Mouse (Mus musculus) R1 (cell line): Measurements from ENCODE around the gene Cngb1.
A peak's percentile ranks its signal among the peaks of the same experiment; 100 is the strongest.

Experiments used
- DNase-seq: peaks from one replicate; pipeline ENCODE4 v3.0.0-alpha.2; 2018; ENCODE audit warnings: low read depth, low spot score

The Cngb1 gene

DNA sequence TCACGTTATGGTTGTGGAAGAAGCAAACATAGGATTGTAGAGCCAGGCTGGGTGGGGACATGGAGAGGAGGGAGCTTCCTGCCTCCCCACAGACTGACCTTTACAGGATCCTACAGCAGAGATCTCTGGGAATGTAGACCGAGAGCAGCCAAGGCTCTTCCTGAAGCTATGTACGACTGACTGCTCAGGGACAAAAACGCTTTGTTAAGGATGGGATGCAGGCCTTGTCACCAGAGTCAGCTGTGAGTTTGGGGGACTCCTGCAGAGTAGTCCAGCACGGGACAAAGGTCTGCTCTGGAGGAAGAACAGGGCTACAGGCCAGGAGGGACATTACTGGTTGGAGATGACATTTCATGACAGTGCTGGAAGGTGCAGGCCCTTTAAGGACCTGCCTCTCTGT, 18.3 kb upstream of the Cngb1 start:
- no peak for DNase-seq

DNA sequence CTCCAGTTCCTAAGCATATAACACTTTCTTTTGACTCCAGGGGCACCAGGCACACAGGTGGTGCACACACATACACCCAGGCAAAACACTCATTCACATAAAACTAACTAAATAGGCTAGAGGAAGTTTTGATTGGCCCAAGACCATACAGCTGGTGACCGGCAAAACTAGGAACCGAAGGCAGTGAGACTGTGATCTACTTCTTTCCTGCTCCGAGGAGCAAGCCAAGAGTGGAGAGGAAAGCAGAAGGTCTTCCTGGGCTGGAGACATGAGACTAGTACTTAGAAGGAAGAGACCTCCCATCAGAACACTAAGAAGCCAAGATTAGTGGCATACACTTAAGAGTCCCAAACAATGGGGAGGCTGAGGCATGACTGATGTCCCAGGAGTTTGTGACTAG, 16.8 kb upstream of the Cngb1 start:
- DNase-seq: no peak

DNA sequence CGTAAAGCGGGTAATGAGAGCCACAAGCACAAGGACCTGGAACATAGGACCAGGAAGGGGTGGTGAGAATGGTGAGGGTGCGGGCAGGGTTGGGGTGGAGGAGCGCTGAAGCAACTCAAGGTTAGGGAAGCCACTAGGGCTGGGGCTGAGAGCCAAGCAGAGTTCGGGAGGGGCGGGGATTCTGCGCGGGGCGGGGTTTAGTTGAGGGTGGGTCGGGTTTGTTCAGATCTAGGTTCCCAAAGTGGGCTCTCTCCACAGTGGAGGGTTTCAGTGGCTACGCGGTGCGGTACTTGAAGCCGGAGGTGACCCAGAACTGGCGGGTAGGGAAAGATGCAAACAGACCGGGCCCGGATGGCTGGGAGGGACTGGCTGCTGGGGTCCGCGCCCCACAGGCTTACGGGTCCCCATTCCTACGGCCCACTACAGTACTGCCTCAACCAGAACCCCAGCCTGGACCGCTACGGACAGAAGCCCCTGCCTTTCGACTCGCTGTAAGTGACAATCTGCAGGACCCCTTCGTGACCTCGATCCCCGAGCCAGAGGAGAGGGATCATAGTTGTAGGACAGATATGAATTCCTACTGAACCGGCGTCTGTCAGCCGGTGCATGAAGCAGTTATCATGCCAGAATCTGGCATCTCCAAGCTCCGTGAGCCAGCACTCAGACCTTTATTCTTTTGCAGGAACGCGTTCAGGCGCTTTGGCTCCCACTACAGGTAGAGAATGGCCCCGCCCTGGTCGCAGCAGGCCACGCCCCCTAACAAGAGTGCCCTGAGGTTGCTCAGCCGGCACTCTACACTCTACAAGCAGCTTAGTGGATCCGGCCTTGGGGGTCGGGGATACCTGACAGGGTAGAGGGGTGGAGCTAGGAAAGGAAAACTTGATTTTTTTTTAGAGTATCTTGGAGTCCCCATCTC, 14.1 kb upstream of the Cngb1 start:
- DNase-seq: peak; percentile 82

DNA sequence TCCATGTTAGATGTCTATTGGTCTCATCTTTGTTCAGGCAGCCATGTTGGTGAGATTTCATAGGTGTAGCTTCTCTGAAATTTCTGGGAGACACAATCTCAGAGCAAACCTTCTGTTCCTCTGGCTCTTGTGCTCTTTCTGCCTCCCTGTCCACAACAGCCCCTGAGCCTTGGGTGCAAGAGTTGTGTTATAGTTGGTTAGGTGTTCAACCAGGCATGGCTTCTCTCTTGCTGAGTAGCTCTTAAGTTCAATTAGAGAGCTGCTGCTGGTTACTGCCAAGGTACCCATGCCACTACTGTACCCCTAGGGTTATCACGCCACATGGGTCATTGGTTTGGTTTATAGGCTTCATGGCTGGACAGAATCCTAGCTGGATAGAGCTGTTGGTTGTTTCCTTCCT, 9.0 kb upstream of the Cngb1 start:
- no peak for DNase-seq

DNA sequence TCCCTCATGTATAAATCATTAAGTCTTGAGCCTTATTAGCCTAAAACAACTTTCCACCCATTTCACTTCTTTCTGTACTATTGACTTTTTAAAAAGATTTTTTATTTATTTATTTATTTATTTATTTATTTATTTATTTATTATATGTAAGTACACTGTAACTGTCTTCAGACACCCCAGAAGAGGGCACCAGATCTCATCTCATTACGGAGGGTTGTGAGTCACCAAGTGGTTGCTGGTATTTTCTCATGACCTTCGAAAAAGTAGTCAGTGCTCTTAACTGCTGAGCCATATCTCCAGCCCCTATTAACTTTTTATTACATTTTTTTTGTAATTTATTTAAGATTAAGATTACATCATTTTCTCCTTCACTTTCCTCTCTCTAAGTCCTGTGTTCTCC, 8.3 kb upstream of the Cngb1 start:
- no peak for DNase-seq

DNA sequence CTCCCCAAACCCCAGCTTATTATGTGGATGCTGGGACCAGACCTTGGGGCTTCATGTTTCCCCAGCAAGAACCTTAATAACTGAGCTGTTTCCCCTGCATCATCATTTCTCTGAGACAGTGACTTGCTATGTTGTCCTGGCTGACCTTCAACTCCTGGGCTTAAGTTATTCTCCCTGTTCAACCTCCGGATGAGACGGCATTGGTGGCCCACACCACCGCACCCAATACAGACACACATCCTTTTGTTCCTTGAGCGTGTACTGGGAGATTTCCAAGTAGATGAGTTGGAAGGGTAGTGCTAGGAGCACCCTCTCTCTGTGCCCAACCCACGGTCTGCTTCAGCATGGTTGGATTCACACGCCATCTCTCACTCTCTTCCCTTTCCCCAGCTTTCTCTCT, 7.5 kb upstream of the Cngb1 start:
- no peak for DNase-seq

DNA sequence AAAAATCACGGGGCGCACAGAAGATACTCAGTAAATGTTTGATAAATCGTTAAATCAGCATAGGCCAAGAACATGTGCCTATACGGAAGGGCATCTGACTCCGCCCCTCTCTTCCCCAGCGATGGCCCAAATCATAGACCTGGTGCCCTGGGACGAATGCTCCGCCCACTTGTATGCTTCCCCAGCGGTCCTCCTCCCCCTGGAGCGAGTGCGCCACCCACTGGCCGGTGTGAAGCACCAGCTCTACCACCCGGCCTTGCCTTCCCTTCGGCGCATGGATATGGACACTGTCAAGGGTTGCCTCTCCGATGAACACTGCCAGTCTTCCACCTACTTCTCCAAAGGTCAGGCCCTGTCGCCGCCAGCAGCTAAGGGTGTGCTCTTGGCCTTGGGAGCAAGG, 6.5 kb upstream of the Cngb1 start:
- DNase-seq: peak; percentile 88

DNA sequence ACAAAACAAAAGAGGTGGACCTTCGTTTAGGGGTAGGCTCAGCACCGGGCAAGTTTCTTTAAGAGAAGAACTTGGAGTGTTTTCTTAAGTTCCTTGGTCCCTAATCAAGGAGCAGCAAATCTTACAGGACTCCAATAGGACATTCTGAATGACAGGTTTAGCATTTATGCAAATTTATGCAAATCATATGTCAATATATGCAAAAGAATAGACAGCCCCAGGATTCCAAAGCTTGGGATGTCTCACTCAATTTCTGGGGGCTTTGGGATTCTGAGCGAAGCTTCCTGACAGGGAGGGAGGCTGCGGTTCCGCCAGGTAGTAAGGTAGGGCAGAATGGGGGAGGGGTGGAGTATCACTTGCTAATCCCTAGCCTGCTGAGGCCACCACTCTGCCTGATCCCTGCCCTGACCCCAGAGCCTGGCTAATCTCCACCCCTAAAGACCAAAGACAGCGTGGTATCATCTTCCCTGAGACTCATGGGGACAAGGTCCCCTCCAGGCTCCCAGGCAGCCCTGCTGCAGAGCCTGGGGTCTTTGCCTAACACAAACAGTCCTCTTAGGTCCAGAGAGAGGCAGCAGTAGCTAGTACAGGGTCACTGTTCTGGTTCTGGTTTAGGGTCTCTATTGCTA, 4.1 kb upstream of the Cngb1 start, which contains the start of gene Tepp:
Gene Tepp, plus strand, starts transcription at position 225 of the 629 bp plus-strand sequence.
- no peak for DNase-seq

DNA sequence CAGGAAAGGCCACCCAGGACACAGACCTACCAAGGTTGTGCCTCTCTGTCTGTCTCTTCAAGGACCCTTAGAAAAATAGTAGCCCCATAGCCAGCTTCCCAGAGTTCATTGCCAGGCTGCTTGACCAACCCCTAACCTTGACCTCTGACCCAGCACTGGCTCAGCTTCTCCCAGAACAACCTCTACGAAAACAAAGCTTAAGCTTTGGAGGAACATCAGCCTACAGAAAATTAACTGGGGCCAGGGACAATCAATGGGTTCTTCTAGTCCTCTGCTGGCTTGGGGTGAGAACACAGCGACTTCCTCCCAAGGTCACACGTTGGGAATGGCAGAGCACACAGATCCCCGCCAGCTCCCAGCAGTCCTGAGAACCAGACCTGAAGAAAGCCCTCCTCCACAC, 859 bp downstream of the Cngb1 start:
- DNase-seq: no peak

DNA sequence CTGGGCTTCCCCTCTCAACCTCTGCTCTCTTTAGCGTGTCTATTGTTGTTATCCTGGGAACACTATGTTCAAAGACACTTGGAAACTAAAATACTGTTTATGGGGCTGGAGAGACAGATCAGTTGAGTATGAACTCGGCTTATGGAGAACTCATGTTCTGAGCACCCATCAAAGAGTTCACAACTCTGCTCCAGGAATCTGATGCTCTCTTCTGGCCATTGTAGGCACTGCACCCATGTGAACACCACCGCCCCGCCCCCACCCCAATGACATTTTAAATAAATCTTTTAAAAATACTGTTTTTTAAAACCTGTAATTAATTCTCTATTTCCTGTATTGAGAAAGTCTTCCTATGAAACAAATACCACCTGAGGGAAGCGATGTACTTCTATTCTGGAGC, 4.0 kb downstream of the Cngb1 start:
- DNase-seq: peak; percentile 44

DNA sequence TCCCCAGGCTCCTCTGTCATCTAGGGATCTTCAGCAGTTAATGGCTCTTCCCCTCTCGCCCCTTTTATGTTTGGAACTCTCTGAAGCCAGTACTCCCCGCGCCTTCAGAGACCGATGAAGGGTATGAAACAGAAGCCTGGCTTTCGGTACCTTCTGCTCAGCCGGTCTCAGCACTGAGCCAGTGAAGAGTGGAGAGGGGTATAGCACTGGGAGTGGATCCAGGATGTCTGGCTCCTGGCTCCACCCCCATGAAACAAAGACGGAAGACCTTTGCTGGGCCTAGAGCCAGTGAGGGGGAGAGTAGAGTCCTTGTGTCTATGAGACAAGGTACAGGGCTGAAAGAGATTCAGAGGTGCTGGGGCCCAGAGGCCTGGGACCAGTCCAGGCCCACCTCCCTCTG, 12.5 kb downstream of the Cngb1 start:
- DNase-seq: peak; percentile 46

DNA sequence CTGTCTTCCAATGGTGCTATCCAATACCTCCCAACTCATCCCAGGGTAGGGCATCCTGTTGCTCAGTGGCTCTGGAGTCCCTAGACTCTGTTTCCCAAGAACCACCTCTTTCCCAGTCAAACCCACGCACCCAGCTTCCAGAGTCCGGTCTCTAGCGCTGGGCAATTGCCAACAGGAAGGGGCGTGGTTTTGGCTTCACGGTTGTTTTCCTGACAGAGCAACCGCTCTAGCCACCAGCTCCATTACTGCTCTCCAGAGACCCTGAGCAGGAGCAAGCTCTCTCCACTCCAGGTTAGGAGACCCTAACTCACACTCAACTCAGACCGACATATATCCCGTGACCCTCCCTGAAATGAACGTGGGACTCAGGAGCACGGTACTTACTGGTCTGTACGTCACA, 13.2 kb downstream of the Cngb1 start:
- peak; percentile 30 for DNase-seq

DNA sequence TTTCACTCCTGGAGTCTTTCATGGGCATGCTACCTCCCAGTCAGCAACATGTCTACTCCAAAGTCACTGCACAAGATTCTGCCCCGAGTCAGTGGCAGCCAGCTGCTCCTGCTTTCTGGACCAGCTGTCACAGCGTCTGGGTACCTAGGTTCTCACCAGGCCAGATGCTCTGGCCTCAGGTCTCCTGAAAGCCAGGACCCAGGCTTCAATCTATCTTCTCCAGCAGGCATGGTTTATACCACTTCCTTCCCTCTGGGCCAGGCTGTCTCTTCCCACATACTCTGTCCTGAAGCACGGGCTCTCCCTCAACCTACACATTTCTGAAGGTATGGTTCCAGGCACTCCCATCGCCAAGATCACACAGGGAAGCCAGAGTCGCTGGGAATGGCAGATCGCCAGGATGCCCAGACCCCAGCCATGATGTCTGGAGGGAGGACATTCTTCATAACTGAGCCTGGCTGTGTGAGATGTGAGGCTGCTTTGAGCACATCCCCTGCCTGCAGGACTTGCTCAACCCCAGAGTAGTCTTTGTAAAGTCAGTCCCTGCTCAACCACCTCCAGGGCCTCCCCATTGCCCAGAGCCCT, 17.2 kb downstream of the Cngb1 start:
- DNase-seq: no peak

DNA sequence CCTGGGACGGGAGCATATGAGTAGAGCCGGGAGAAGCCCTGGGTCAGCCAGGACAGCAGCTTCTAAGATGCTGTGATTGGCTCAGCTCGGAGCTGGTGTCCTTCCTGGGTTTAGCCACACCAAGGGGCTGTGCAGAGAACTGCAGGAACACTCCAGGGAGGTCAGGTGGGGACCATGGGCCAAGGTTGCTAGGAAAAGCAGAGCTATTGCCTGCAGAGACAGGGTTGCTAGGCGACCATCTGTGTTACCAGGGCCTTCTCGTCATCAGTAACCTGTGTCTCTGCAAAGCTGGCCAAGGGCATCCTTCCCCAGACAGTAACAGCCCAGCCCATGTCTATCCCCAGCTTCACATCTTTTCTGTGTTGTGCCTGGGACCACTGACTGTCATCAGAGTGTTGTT, 24.9 kb downstream of the Cngb1 start:
- peak; percentile 8 for DNase-seq

DNA sequence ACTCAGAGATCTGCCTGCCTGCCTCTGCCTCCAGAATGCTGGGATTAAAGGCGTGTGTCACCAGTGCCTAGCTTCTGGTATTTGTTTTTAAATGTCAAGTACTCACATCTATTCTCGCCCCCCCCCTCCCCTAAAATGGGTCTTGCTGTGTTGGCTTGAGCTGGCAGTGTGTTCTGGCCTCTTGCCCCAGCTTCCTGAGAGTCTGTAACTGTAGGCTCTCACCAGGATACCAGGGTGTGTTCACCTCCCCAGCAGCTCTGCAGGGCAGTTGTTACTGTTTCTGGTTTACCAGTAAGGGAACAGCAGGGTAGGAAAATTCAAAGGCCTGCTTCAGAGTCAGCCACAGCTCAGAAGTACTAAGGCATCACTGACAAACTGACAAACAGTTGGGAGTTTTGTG, 33.5 kb downstream of the Cngb1 start:
- peak; percentile 51 for DNase-seq

DNA sequence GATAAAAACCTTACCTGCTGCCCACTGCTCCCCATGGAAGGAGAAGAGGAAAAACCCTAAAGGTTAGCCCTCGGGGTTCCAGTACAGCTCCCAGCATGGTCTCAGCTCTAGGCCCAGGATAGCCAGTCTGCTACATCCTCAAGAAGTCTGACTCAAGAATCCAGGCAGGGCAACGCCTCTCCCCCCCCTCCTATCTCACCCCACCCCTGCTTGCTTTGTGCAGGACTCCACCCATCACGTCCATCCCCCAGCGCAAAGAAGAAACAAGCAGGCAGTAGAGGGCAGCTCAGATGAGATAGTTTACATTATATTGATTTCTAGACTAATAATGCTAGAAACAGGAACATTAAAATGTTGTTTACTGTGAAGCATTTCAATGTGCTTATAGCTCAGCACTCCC, 34.5 kb downstream of the Cngb1 start:
- DNase-seq: peak; percentile 63

DNA sequence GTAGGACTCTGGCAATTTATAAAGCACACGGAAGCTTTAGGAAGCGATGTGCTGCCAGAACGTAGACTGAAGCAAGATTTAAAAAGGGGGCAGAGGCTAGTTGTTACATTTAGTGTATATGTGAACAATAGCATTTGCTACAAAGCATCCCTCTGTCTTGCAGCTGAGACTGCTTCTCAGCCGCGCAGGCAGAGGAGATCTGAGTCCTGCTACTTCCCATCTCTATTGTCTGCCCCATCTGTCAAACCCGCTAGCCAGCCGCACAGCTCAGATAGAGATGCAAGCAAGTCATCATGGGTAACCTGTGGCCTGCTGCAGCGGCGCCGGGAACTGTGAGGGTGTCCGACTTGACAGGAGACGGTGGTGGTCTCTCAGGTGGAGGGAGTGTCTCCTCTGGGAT, 35.9 kb downstream of the Cngb1 start:
- DNase-seq: no peak

DNA sequence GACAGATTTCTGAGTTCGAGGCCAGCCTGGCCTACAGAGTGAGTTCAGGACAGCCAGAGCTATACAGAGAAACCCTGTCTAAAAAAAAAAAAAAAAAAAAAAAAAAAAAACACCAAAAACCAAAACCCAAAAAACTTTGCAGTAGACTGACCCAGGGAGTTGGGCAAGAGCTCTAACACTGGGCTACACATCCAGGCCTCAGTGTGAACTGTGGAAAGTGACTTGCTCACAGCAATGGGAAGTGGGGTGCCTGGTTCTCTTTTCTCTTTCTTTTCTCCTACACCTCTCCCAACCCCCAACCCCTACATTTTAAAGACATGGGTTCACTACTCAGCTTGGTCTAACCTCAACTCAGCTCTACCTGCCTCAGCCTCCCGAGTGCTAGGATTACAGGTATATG, 44.2 kb downstream of the Cngb1 start:
- DNase-seq: no peak

DNA sequence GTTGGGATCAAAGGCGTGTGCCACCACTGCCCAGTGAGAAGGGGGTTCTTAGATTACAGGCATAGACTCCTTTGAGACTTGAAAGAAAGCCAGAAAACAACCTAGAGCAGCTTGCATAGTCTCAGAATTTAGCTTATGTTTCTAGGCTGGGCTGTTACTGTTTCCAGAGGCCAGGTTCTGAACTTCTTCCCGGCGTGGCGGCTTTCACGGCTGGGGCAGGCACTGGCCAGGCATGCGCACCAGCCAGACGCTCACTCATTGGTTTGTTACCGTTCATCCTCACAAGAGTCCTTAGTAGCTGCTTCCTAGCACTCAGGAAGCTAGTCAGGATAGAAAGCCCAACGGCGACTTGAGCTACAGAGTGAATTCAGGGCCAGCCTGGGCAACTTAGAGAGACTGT, 50.8 kb downstream of the Cngb1 start:
- peak; percentile 47 for DNase-seq

DNA sequence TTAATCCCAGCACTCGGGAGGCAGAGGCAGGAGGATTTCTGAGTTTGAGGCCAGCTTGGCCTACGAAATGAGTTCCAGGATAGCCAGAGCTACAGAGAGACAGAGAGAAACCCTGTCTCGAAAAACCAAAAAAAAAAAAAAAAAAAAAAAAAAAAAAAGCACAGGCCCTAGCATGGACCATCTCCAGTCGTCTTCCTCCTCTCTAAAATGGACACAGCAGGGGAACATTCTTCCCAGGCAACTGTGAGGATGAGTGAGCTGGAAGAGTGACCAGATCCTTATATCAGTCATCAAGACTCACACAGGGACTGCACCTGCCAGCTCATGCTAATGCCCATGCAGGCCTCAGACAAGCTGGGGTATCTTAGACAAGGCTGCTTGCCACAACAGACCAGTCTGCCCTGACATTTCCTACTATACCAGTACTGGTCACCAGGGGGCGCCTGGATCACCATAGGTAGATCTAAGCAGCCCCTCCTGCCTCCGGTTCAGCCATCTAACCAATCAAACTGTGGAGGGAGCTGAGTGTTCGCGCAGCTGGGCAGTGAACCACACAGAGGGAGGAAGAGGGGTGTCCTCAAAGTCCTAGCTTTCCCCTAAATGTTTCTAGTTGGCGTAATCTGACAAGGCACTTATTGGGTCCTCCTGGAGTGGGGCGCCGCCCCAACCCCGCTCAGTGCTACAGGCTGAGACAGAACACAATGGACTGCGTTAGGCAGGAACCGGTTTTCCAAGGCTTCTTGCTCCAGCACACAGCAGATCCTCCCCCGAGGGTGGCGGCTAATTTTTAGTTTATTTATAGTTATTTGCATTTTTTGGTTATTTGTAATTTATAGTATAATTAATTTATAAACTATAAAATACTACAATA, 51.6 kb downstream of the Cngb1 start:
- DNase-seq: peak; percentile 98

DNA sequence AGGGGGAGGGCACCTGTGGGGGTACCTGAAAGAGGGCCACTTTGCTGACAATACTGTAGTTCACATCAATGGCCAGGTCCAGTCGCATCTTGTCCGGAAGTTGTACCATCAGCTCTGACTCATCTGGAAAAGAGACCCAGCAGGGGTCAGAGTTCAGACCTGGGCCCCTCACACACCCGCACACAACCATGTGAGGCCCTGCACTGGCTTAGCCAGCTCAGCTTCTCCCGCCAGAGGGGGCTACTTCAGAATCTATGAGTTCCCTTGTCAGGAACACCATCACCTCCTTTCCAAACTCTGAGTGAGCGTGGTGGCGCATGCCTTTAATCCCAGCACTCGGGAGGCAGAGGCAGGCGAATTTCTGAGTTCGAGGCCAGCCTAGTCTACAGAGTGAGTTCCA, 54.3 kb downstream of the Cngb1 start:
- peak; percentile 84 for DNase-seq

DNA sequence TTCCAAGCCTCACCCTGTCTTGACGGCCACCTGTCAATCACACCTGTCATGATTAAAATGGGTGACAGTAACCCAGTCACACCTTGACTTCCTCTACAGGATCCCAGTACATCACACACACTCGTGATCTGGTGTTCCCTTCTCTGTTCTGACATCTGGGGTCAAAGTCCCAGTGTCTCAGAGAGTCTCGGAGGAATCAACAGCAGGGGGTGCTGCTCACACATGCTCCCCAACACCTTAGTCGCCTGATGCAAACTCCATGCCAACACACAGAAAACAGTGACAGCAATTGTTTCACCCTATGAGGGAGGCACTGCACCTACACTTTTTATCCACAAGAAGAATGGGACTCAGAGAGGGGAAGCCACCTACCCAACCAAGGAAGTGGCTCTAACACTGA, 56.5 kb downstream of the Cngb1 start:
- DNase-seq: peak; percentile 21
